Mouse (Mus musculus) heart, embryonic 12.5 days (tissue): Measurements from ENCODE around the gene Sapcd1. TPM values are rescaled to one million over a fixed set of nuclear protein-coding genes. Genes with fewer than 3 reads are reported as not detected.

Experiments
- polyA plus RNA-seq: library from polyadenylated mRNA; unstranded; fragments of >200 nt; fragmentation: Nextera tagmentation; extraction: Ambion mirVana; gene quantifications from 2 replicates; pipeline ENCODE4 v1.2.1, GENCODE M21; 2016

The Sapcd1 gene
- polyA plus RNA-seq, 1 experiment from 2014 or later: 2.4 TPM

Other genes with a start within 250 kb of the Sapcd1 start
- gene Cyp21a1, start 223.5 kb downstream of the Sapcd1 start, polyA plus RNA-seq: 0.15 TPM in 1 of 2 replicates, not detected in the other
- gene Stk19, start 191.1 kb downstream of the Sapcd1 start, polyA plus RNA-seq: 18.2 and 19.6 TPM in 2 replicates
- 37.2 and 39.9 TPM in 2 replicates for gene Dxo, start 191.0 kb downstream of the Sapcd1 start, polyA plus RNA-seq
- gene Skiv2l, start 177.8 kb downstream of the Sapcd1 start, polyA plus RNA-seq: 35.3 and 39.5 TPM in 2 replicates
- 73.7 and 81.3 TPM in 2 replicates for gene Nelfe, start 177.6 kb downstream of the Sapcd1 start, polyA plus RNA-seq
- gene Cfb, start 165.5 kb downstream of the Sapcd1 start, polyA plus RNA-seq: 1.1 and 2.2 TPM in 2 replicates
- 2.6 and 2.8 TPM in 2 replicates for gene Zbtb12, start 148.5 kb downstream of the Sapcd1 start, polyA plus RNA-seq
- gene Gm20547, start 146.0 kb downstream of the Sapcd1 start, polyA plus RNA-seq: not detected in 2 replicates
- 0.24 and 0.35 TPM in 2 replicates for gene C2, start 129.8 kb downstream of the Sapcd1 start, polyA plus RNA-seq
- 49.1 and 51.6 TPM in 2 replicates for gene Ehmt2, start 129.5 kb downstream of the Sapcd1 start, polyA plus RNA-seq
- gene Slc44a4, start 113.5 kb downstream of the Sapcd1 start, polyA plus RNA-seq: 0.08 TPM in 1 of 2 replicates, not detected in the other
- gene Neu1, start 96.8 kb downstream of the Sapcd1 start, polyA plus RNA-seq: 20.8 and 21.5 TPM in 2 replicates
- gene Hspa1b, start 68.8 kb downstream of the Sapcd1 start, polyA plus RNA-seq: 0.12 and 0.13 TPM in 2 replicates
- gene Gm20481, start 58.1 kb downstream of the Sapcd1 start, polyA plus RNA-seq: not detected in 2 replicates
- 6.2 and 6.4 TPM in 2 replicates for gene Hspa1a, start 55.9 kb downstream of the Sapcd1 start, polyA plus RNA-seq
- gene Hspa1l, start 55.3 kb downstream of the Sapcd1 start, polyA plus RNA-seq: 2.9 and 3.1 TPM in 2 replicates
- gene Lsm2, start 46.2 kb downstream of the Sapcd1 start, polyA plus RNA-seq: 143 and 145 TPM in 2 replicates
- gene Vars, start 27.0 kb downstream of the Sapcd1 start, polyA plus RNA-seq: 82.6 TPM in 2 replicates
- 0.32 and 0.37 TPM in 2 replicates for gene Vwa7, start 11.4 kb downstream of the Sapcd1 start, polyA plus RNA-seq
- 3.5 and 4.9 TPM in 2 replicates for gene Msh5, start 18.7 kb upstream of the Sapcd1 start, polyA plus RNA-seq
- 349 and 354 TPM in 2 replicates for gene Clic1, start 21.9 kb upstream of the Sapcd1 start, polyA plus RNA-seq
- 192 and 205 TPM in 2 replicates for gene Ddah2, start 31.0 kb upstream of the Sapcd1 start, polyA plus RNA-seq
- 0.27 TPM in 1 of 2 replicates, not detected in the other for gene Ly6g6c, start 37.4 kb upstream of the Sapcd1 start, polyA plus RNA-seq
- gene Mpig6b, start 38.2 kb upstream of the Sapcd1 start, polyA plus RNA-seq: 1.2 and 2.0 TPM in 2 replicates
- 0.24 and 0.40 TPM in 2 replicates for gene Ly6g6e, start 48.9 kb upstream of the Sapcd1 start, polyA plus RNA-seq
- gene Ly6g6d, start 50.0 kb upstream of the Sapcd1 start, polyA plus RNA-seq: 1.8 and 2.2 TPM in 2 replicates
- gene Ly6g6f, start 57.6 kb upstream of the Sapcd1 start, polyA plus RNA-seq: 1.1 and 1.5 TPM in 2 replicates
- gene Abhd16a, start 61.2 kb upstream of the Sapcd1 start, polyA plus RNA-seq: 58.9 and 65.1 TPM in 2 replicates
- gene Ly6g5c, start 80.3 kb upstream of the Sapcd1 start, polyA plus RNA-seq: not detected in 2 replicates
- 0.32 and 0.38 TPM in 2 replicates for gene Ly6g5b, start 87.4 kb upstream of the Sapcd1 start, polyA plus RNA-seq
- 11.1 and 15.1 TPM in 2 replicates for gene Gpank1, start 93.4 kb upstream of the Sapcd1 start, polyA plus RNA-seq
- 190 and 207 TPM in 2 replicates for gene Csnk2b, start 94.0 kb upstream of the Sapcd1 start, polyA plus RNA-seq
- 8.6 and 8.7 TPM in 2 replicates for gene D17H6S53E, start 98.4 kb upstream of the Sapcd1 start, polyA plus RNA-seq
- gene Apom, start 104.0 kb upstream of the Sapcd1 start, polyA plus RNA-seq: 1.3 and 8.3 TPM in 2 replicates
- 56.1 and 61.6 TPM in 2 replicates for gene Bag6, start 107.2 kb upstream of the Sapcd1 start, polyA plus RNA-seq
- 132 and 148 TPM in 2 replicates for gene Prrc2a, start 136.9 kb upstream of the Sapcd1 start, polyA plus RNA-seq
- 4.3 and 4.4 TPM in 2 replicates for gene Aif1, start 148.1 kb upstream of the Sapcd1 start, polyA plus RNA-seq
- 3.3 and 5.2 TPM in 2 replicates for gene Lst1, start 160.4 kb upstream of the Sapcd1 start, polyA plus RNA-seq
- gene Ltb, start 166.4 kb upstream of the Sapcd1 start, polyA plus RNA-seq: 0.14 and 0.31 TPM in 2 replicates
- gene Tnf, start 174.0 kb upstream of the Sapcd1 start, polyA plus RNA-seq: 0.12 TPM in 1 of 2 replicates, not detected in the other
- not detected in 2 replicates for gene Lta, start 177.3 kb upstream of the Sapcd1 start, polyA plus RNA-seq
- gene Gm16181, start 192.8 kb upstream of the Sapcd1 start, polyA plus RNA-seq: 0.55 TPM in 1 of 2 replicates, not detected in the other
- gene Atp6v1g2, start 205.6 kb upstream of the Sapcd1 start, polyA plus RNA-seq: 10.0 and 12.5 TPM in 2 replicates
- gene Nfkbil1, start 207.8 kb upstream of the Sapcd1 start, polyA plus RNA-seq: 9.0 and 9.8 TPM in 2 replicates
- 282 and 285 TPM in 2 replicates for gene Ddx39b, start 213.7 kb upstream of the Sapcd1 start, polyA plus RNA-seq
- gene H2-D1, start 234.7 kb upstream of the Sapcd1 start, polyA plus RNA-seq: 30.2 and 32.8 TPM in 2 replicates